Mouse (Mus musculus) midbrain, embryonic 14.5 days (tissue): ENCODE results near the gene Twsg1. TPM values are rescaled to one million over a fixed set of nuclear protein-coding genes. Genes with fewer than 3 reads are reported as not detected.

Source experiments
- ATAC-seq: fragments of 200-750 bp; cut with Nextera tagmentation; 2 replicates; pipeline ENCODE4 v1.8.0; 2017; ENCODE audit warnings: moderate number of reproducible peaks, moderate library complexity; ENCODE audit not compliant: low FRiP score, low TSS enrichment
- DNase-seq: peaks from one replicate; pipeline ENCODE4 v3.0.0-alpha.2; 2015
- H3K27ac ChIP-seq: fragments of 300-500 bp; sonication (generic); replicated peaks from 2 replicates; pipeline ENCODE4 v1.5.1; 2014; ENCODE audit warnings: mild to moderate bottlenecking, low read depth, low read length, moderate library complexity
- H3K27me3 ChIP-seq: fragments of 300-500 bp; sonication (generic); 2 replicates; pipeline ENCODE4 v1.6.1; 2014; ENCODE audit warnings: low read length, control low read depth, mixed read lengths; ENCODE audit not compliant: control insufficient read depth, insufficient read depth
- H3K36me3 ChIP-seq: fragments of 300-500 bp; sonication (generic); 2 replicates; pipeline ENCODE4 v1.6.1; 2014; ENCODE audit warnings: low read length, control low read depth; ENCODE audit not compliant: control insufficient read depth, insufficient read depth
- H3K4me1 ChIP-seq: fragments of 300-500 bp; sonication (generic); 2 replicates; pipeline ENCODE4 v1.6.1; 2014; ENCODE audit warnings: mild to moderate bottlenecking, antibody characterized with exemption, low read length, control low read depth; ENCODE audit not compliant: control insufficient read depth, insufficient read depth
- H3K4me2 ChIP-seq: fragments of 300-500 bp; sonication (generic); 2 replicates; pipeline ENCODE4 v1.6.1; 2014; ENCODE audit warnings: mild to moderate bottlenecking, low read length, moderate library complexity
- H3K4me3 ChIP-seq: fragments of 300-500 bp; sonication (generic); replicated peaks from 2 replicates; pipeline ENCODE4 v1.5.1; 2014; ENCODE audit warnings: low read depth, low read length
- H3K9ac ChIP-seq: fragments of 300-500 bp; sonication (generic); replicated peaks from 2 replicates; pipeline ENCODE4 v1.6.1; 2014; ENCODE audit warnings: mild to moderate bottlenecking, low read length, moderate library complexity
- H3K9me3 ChIP-seq: fragments of 300-500 bp; sonication (generic); 2 replicates; pipeline ENCODE4 v1.6.1; 2016; ENCODE audit warnings: low read length, control low read depth, mixed read lengths; ENCODE audit not compliant: control insufficient read depth
- WGBS: fragments of 180-500 bp; shearing (Covaris S2); extraction: QIAGEN DNeasy Blood & Tissue Kit; methylation state at CpG from one replicate; pipeline ENCODE4 v1.1.7; 2014; 5-methylcytosine and 5-hydroxymethylcytosine counted together
- polyA plus RNA-seq: library from polyadenylated mRNA; unstranded; fragments of >200 nt; fragmentation: Nextera tagmentation; extraction: Ambion mirVana; gene quantifications from 2 replicates; pipeline ENCODE4 v1.2.1, GENCODE M21; 2014

Gene Twsg1
- polyA plus RNA-seq, 1 experiment from 2014 or later, result 71.4 TPM

DNA sequence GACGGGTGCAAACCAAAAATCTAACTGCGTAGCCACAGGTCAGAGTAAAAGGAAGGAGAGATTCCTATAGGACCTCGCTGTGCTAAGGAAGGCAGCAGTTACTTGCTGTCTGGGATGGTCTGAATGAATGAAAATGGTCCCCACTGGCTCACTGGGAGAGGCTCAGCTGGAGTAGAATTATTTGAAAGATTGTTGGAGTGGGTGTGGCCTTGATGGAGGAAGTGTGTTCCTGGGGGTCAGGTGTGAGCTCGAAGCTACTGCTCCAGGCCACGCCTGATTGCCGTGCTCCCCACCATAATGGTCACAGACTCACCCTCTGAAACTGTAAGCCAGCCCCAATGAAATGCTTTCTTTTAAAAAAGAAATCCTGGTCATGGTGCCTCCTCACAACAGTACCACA is 9.8 kb downstream of the Twsg1 start:
- no peak for ATAC-seq
- no peaks in the 10 kb centered on the region for H3K4me1 ChIP-seq
- H3K9me3 ChIP-seq, result no peaks in the 10 kb centered on the region
- H3K4me2 ChIP-seq, result no peak overlapping the region
- H3K27me3 ChIP-seq, result no peaks in the 10 kb centered on the region
- H3K27ac ChIP-seq, result no peak overlapping the region
- H3K4me3 ChIP-seq, result no peak overlapping the region
- peaks cover 29% of the 10 kb centered on the region for H3K36me3 ChIP-seq
- DNase-seq, result no peak
- WGBS, result 91% methylated on average over 6 of the region's 6 CpGs
- H3K9ac ChIP-seq, result no peak overlapping the region

DNA sequence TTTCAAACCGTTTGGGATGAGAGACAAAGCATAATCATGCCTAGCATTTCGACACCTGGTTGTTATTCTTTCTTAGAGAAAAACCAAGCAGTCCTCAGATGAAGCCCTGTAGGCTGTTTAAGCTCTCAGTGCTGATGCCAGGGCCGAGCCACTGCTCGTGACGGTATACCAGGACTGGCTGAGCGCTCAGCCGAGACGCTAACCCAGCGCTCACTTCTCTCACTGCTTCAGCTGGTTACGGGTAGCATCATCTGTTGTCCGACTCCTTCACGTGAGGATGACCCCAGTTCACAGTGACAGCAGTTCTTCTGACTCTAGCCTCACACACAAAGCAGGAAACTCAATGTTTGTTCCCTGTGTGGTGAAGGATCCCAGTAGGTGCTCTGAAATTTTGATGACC is 10.8 kb downstream of the Twsg1 start:
- Histone ChIP-seq H3K9me3 (no peaks in the 10 kb centered on the region), H3K27me3 (no peaks in the 10 kb centered on the region), H3K9ac (no peak overlapping the region), H3K4me1 (no peaks in the 10 kb centered on the region), H3K4me2 (no peak overlapping the region), H3K4me3 (no peak overlapping the region), H3K27ac (no peak overlapping the region), H3K36me3 (peaks cover 24% of the 10 kb centered on the region)
- DNase-seq (peak; percentile 15), ATAC-seq (no peak)
- 67% methylated on average over 12 of the region's 12 CpGs for WGBS

DNA sequence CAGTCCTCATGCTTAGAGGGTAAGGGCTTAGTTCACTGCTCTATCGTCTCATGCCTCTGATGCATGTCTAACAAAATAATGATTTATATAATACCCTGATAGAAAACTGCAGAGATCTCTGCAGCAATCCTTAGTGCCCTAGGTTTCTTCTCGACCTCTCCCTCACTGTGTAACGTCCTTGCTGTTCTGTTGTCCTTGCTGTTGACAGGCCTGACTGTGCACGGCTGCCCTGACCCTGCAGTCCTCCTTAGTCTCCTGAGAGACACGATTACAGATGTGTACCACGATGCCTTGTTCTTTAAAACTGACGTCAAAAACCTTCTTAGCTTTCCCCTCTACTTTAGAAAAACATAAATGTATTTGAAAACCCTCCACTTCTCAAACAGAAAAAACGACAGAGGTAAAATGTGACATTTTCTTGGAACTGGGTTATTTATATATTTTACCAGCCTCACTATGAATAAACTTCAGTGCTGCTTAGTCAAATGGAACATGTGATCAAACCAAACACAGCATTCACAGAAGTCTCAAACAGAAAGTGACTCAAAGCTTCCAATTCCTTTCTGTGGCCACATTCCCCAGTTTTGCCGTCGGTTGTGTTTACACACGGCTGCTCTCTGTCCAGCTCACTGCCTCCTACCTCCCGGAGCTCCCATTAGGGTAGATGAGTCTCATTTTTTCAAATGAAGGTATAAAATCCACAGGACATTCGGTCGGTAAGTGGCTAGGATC is 11.4 kb downstream of the Twsg1 start:
- Histone ChIP-seq H3K9me3 (no peaks in the 10 kb centered on the region), H3K36me3 (peaks cover 21% of the 10 kb centered on the region), H3K9ac (no peak overlapping the region), H3K4me2 (no peak overlapping the region), H3K4me3 (no peak overlapping the region), H3K27me3 (no peaks in the 10 kb centered on the region), H3K4me1 (no peaks in the 10 kb centered on the region), H3K27ac (no peak overlapping the region)
- no peak for ATAC-seq
- DNase-seq, result no peak
- 75% methylated on average over 14 of the region's 14 CpGs for WGBS

DNA sequence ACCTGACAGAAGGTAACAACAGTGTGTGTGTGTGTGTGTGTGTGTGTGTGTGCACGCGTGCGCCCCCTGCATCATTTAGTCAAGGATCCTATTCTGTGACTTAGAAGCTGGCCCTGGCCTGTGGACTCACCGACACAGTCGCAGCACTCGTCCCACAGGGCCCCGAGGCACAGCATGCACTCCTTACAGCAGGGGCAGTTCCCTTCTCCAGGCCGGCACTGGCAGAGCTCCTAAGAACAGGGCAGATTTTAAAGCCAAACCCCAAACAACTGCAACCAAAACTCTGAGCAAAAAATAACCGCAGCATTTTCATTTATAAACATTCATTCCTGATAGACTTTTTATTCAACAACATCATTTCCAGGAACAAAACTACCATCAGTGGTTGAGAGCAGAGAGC is 13.4 kb downstream of the Twsg1 start:
- 91% methylated on average over 9 of the region's 9 CpGs for WGBS
- H3K4me1 ChIP-seq, result no peaks in the 10 kb centered on the region
- DNase-seq, result no peak
- H3K27me3 ChIP-seq, result no peaks in the 10 kb centered on the region
- H3K9me3 ChIP-seq, result no peaks in the 10 kb centered on the region
- no peak overlapping the region for H3K4me3 ChIP-seq
- no peak for ATAC-seq
- no peak overlapping the region for H3K4me2 ChIP-seq
- peaks cover 33% of the 10 kb centered on the region for H3K36me3 ChIP-seq
- no peak overlapping the region for H3K9ac ChIP-seq
- no peak overlapping the region for H3K27ac ChIP-seq

DNA sequence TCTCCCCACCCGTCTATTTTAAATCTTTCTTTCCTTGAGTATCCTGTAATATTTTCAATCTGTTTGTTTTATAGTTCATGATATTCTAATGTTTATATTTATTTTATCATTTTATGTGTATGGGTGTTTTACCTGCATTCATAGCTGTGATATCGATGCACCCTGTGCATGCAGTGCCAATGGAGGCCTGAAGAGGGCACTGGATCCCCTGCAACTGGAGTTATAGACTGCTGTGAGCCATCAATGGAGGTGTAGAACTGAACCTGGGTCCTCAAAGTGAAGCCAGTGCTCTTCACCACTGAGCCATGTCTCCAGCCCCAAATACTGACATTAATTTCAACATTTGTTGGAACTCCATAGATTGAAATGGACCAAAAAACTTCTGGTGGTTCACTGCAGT is 17.3 kb downstream of the Twsg1 start:
- peaks cover 42% of the 10 kb centered on the region for H3K36me3 ChIP-seq
- H3K4me2 ChIP-seq, result no peak overlapping the region
- H3K4me3 ChIP-seq, result no peak overlapping the region
- ATAC-seq (no peak), DNase-seq (no peak)
- H3K27me3 ChIP-seq, result no peaks in the 10 kb centered on the region
- WGBS, result 96% methylated on average over 2 of the region's 2 CpGs
- no peak overlapping the region for H3K9ac ChIP-seq
- H3K9me3 ChIP-seq, result no peaks in the 10 kb centered on the region
- H3K4me1 ChIP-seq, result no peaks in the 10 kb centered on the region; the same call in 1 of the 2 replicates
- H3K27ac ChIP-seq, result no peak overlapping the region

DNA sequence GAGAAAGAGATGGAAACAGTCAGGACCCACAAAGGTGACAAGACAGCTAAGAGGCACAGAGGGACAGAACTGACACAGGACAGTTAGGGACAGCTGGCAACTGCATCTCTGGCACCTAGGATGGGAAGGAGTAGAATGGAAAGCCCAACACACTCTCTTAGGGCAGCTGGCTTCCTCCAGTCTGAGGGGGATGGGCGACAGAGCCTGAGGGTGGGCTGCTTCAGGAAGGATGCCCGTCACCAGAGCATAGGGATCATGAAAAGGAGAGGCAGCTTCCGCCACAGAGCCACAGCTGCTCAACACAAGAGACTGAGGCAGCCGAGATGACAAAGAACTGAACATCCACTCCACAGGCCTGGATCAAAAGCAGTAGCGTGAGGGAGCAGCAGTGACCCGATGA is 19.5 kb downstream of the Twsg1 start:
- no peaks in the 10 kb centered on the region for H3K9me3 ChIP-seq
- 30% methylated on average over 6 of the region's 6 CpGs for WGBS
- DNase-seq (peak; percentile 31), ATAC-seq (no peak; the same call in 1 of the 2 replicates)
- peaks cover 56% of the 10 kb centered on the region for H3K36me3 ChIP-seq
- H3K27ac ChIP-seq, result peak overlapping the region; percentile 34; the same call in 1 of the 2 replicates
- no peak overlapping the region; the same call in 1 of the 2 replicates for H3K9ac ChIP-seq
- H3K27me3 ChIP-seq, result no peaks in the 10 kb centered on the region
- H3K4me1 ChIP-seq, result no peaks in the 10 kb centered on the region; the same call in 1 of the 2 replicates
- H3K4me3 ChIP-seq, result no peak overlapping the region
- no peak overlapping the region for H3K4me2 ChIP-seq

DNA sequence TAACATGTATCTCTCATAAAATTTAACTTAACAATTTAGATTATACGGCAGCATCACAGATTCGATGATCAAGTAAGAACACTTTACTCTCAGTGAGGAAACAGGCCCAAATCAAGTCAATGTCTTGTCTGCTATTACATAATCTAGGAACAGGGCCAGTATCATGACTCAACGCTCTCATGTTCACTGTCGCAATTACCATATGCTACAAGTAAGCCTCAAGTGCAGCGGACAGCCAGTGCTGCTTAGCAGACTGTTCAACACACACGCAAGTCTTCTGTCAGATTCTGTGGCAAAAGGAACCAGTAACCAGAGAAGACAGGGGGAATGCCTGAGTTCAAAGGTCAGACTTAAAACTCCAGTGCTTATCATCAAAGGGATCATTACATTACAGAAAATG is 20.1 kb downstream of the Twsg1 start:
- Histone ChIP-seq H3K4me3 (no peak overlapping the region), H3K9ac (no peak overlapping the region), H3K27me3 (no peaks in the 10 kb centered on the region), H3K36me3 (peaks cover 56% of the 10 kb centered on the region), H3K4me2 (no peak overlapping the region), H3K4me1 (no peaks in the 10 kb centered on the region; the same call in 1 of the 2 replicates), H3K9me3 (no peaks in the 10 kb centered on the region), H3K27ac (no peak overlapping the region)
- ATAC-seq, result no peak
- WGBS, result 85% methylated on average over 6 of the region's 6 CpGs
- DNase-seq, result no peak

DNA sequence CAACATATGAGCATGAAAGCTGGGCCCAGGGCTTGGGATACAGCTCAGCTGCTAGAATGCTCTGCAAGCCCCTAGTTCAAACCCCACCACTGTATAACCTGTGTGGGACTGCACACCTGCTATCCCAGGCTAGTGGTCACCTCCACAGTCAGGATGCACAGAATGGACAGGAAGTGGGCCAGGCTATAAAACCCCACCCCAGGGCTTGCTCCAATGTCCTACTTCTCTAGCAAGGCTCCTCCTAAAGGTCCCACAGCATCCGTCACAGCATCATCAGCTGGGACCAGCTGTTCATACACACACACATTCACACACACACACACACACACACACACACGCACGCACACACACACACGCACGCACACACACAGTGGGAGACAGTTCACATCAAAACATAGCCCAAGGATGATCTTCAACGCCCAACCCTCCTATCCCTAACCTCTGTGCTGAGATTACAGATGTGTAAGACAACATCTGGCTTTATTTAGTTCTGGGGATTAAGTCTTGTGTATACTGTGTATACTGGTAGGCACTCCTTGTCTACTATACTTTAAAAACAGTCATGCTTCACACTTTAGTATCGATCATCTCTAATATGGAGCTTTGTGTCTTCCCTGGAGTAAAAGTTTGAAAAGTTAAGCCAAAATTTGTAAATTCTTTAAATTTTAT is 20.7 kb downstream of the Twsg1 start:
- 94% methylated on average over 7 of the region's 7 CpGs for WGBS
- peaks cover 62% of the 10 kb centered on the region for H3K36me3 ChIP-seq

More for the DNA sequence above, 20.7 kb downstream of the Twsg1 start:
- no peak overlapping the region for H3K4me2 ChIP-seq
- H3K9ac ChIP-seq, result no peak overlapping the region
- DNase-seq (no peak), ATAC-seq (no peak)
- H3K4me1 ChIP-seq, result no peaks in the 10 kb centered on the region; the same call in 1 of the 2 replicates
- H3K27ac ChIP-seq, result no peak overlapping the region
- no peaks in the 10 kb centered on the region for H3K27me3 ChIP-seq
- no peak overlapping the region for H3K4me3 ChIP-seq
- H3K9me3 ChIP-seq, result no peaks in the 10 kb centered on the region
